Mouse (Mus musculus) hindbrain, embryonic 13.5 days (tissue): ENCODE measurements around the gene Bpifa6. TPM values are rescaled to one million over a fixed set of nuclear protein-coding genes. Genes with fewer than 3 reads are reported as not detected.

ENCODE experiments used
- ATAC-seq: fragments of 200-750 bp; cut with Nextera tagmentation; 2 replicates; pipeline ENCODE4 v1.8.0; 2017; ENCODE audit warnings: moderate TSS enrichment; ENCODE audit not compliant: low FRiP score
- H3K27ac ChIP-seq: fragments of 300-500 bp; sonication (generic); 2 replicates; pipeline ENCODE4 v1.5.1; 2015; ENCODE audit warnings: inconsistent platforms, mild to moderate bottlenecking, moderate library complexity
- H3K27me3 ChIP-seq: fragments of 300-500 bp; sonication (generic); 2 replicates; pipeline ENCODE4 v1.6.1; 2015; ENCODE audit warnings: mild to moderate bottlenecking, inconsistent platforms
- H3K36me3 ChIP-seq: fragments of 300-500 bp; sonication (generic); 2 replicates; pipeline ENCODE4 v1.6.1; 2015; ENCODE audit warnings: mild to moderate bottlenecking, inconsistent platforms
- H3K4me1 ChIP-seq: fragments of 300-500 bp; sonication (generic); replicated peaks from 2 replicates; pipeline ENCODE4 v1.6.1; 2015; ENCODE audit warnings: inconsistent platforms
- H3K4me2 ChIP-seq: fragments of 300-500 bp; sonication (generic); 2 replicates; pipeline ENCODE4 v1.6.1; 2015; ENCODE audit warnings: inconsistent platforms, mild to moderate bottlenecking, moderate library complexity
- H3K4me3 ChIP-seq: fragments of 300-500 bp; sonication (generic); 2 replicates; pipeline ENCODE4 v1.5.1; 2015; ENCODE audit warnings: mild to moderate bottlenecking, inconsistent platforms
- H3K9ac ChIP-seq: fragments of 300-500 bp; sonication (generic); 2 replicates; pipeline ENCODE4 v1.6.1; 2015; ENCODE audit warnings: mild to moderate bottlenecking, inconsistent platforms
- H3K9me3 ChIP-seq: fragments of 300-500 bp; sonication (generic); 2 replicates; pipeline ENCODE4 v1.6.1; 2016; ENCODE audit warnings: inconsistent platforms
- WGBS: fragments of 180-500 bp; shearing (Covaris S2); methylation state at CpG from one replicate; pipeline ENCODE4 v1.1.7; 2015; 5-methylcytosine and 5-hydroxymethylcytosine counted together
- polyA plus RNA-seq: library from polyadenylated mRNA; unstranded; fragments of >200 nt; fragmentation: Nextera tagmentation; extraction: Ambion mirVana; gene quantifications from 2 replicates; pipeline ENCODE4 v1.2.1, GENCODE M21; 2015

Gene Bpifa6
- not detected in 2 replicates for polyA plus RNA-seq

- Histone ChIP-seq H3K27ac (no peak within 1 kb of the TSS), H3K36me3 (no peaks in the 10 kb centered on the region), H3K4me1 (no peaks in the 10 kb centered on the region), H3K9me3 (no peaks in the 10 kb centered on the region), H3K9ac (no peak within 1 kb of the TSS), H3K4me2 (no peak within 1 kb of the TSS), H3K4me3 (no peak within 1 kb of the TSS), H3K27me3 (no peaks in the 10 kb centered on the region)
- 87% methylated on average over 5 of the region's 5 CpGs for WGBS
- no peak for ATAC-seq
Observed at GRCm38 (mm10) chr2:153974582-153974981, at the start of gene Bpifa6. Gene Bpifa6, plus strand, starts transcription at chr2:153974945.

DNA sequence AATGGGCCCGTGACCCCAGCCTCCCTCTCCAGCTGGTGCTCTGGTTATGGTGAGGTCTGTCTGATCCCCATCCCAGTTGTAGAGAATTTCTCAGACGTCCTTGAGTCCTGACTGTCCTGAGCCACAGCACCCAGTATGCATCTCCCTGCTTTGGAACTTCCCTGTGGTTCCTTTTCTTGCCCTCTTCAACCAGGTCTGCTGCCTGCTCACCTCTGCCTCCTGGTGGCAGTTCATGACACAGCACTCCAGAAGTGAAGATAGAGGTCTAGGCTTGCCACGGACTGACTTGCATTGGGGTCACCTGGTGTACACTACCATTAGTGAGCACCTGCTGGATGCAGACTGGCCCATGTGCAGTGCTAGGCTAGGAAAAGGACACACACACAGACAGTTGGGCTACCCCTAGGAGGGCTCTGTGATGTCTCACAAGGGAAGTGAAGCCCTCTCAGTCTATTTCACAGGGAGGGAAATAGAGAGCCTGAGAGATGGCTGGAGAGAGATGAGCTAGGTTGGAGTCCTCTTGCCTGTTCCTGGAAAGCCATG lies 44.8 kb upstream of the Bpifa6 start:
- Histone ChIP-seq H3K27ac (no peak overlapping the region), H3K27me3 (no peaks in the 10 kb centered on the region), H3K9me3 (no peaks in the 10 kb centered on the region), H3K9ac (no peak overlapping the region), H3K4me2 (no peak overlapping the region), H3K4me1 (peaks cover 16% of the 10 kb centered on the region), H3K36me3 (no peaks in the 10 kb centered on the region), H3K4me3 (no peak overlapping the region)
- WGBS: 51% methylated on average over 3 of the region's 3 CpGs
- ATAC-seq: no peak

GRCm38 (mm10) chr2:153931125-153931524 lies 43.6 kb upstream of the Bpifa6 start:
- H3K27me3 ChIP-seq: no peaks in the 10 kb centered on the region
- no peaks in the 10 kb centered on the region for H3K9me3 ChIP-seq
- no peak for ATAC-seq
- H3K27ac ChIP-seq: no peak overlapping the region
- H3K4me2 ChIP-seq: no peak overlapping the region
- peaks cover 16% of the 10 kb centered on the region for H3K4me1 ChIP-seq
- 0 out of 2 replicates have a peak overlapping the region, but pooled peaks have one; percentile 29 for H3K9ac ChIP-seq
- H3K36me3 ChIP-seq: no peaks in the 10 kb centered on the region
- 61% methylated on average over 6 of the region's 6 CpGs for WGBS
- no peak overlapping the region for H3K4me3 ChIP-seq

- no peak overlapping the region for H3K4me2 ChIP-seq
- H3K9me3 ChIP-seq: no peaks in the 10 kb centered on the region
- no peak for ATAC-seq
- no peak overlapping the region for H3K27ac ChIP-seq
- H3K27me3 ChIP-seq: no peaks in the 10 kb centered on the region
- H3K4me3 ChIP-seq: no peak overlapping the region
- 45% methylated on average over 6 of the region's 6 CpGs for WGBS
- no peak overlapping the region for H3K9ac ChIP-seq
- peaks cover 16% of the 10 kb centered on the region for H3K4me1 ChIP-seq
- H3K36me3 ChIP-seq: no peaks in the 10 kb centered on the region
Observed at GRCm38 (mm10) chr2:153933311-153933710, 41.4 kb upstream of the Bpifa6 start.

DNA sequence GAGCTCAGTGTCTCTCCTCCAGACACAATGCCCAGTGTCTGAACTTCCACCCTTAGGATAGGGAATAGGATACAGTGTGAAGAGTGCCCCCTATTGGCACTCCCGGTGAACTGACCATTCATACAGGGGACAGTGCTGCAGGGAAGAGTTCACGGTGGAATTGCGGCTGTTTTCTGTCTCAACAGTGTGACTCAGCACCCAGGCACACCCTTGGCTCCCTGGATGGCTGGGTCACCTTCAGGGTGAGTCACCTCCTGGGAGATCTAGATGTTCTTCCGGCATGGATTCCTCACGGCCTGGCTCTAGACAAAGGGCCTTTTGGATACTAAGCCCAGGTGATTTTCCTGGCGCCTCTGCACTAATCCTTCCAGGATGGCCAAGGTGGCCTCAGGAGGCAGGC lies 39.4 kb upstream of the Bpifa6 start:
- H3K36me3 ChIP-seq: no peaks in the 10 kb centered on the region
- H3K4me3 ChIP-seq: no peak overlapping the region
- H3K9me3 ChIP-seq: no peaks in the 10 kb centered on the region
- no peak for ATAC-seq
- H3K27ac ChIP-seq: no peak overlapping the region
- H3K27me3 ChIP-seq: no peaks in the 10 kb centered on the region
- WGBS: 91% methylated on average over 6 of the region's 6 CpGs
- H3K4me1 ChIP-seq: peaks cover 16% of the 10 kb centered on the region
- H3K9ac ChIP-seq: no peak overlapping the region
- no peak overlapping the region for H3K4me2 ChIP-seq

DNA sequence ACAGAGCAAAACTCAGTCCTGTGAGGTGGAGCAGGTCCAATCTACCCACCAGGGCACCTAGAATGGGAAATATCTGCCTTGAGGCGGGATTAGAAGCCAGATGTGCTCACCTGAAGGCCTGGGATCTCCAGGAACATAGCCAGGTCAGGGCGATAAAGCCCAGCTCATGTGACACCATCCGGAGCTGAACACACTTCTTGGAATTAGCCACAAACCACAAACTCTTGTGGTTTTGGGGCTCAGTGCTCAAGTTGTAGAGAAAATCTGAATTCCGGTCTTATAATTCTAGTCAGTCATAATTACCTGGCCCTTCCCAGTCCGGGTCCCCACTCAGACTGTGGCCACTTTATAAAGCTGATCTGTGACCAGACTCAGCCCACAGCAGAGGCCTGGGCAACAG lies 36.9 kb upstream of the Bpifa6 start, which contains the start of gene Bpifb4:
TSS of gene Bpifb4 (plus strand) at position 370 of the 400 bp plus-strand sequence.
- H3K27me3 ChIP-seq: no peaks in the 10 kb centered on the region
- no peak within 1 kb of the TSS for H3K4me2 ChIP-seq
- H3K9ac ChIP-seq: no peak within 1 kb of the TSS
- H3K27ac ChIP-seq: no peak within 1 kb of the TSS
- H3K4me3 ChIP-seq: no peak within 1 kb of the TSS
- no peaks in the 10 kb centered on the region for H3K36me3 ChIP-seq
- peaks cover 8% of the 10 kb centered on the region; the same call in 1 of the 2 replicates for H3K4me1 ChIP-seq
- ATAC-seq: no peak
- 85% methylated on average over 5 of the region's 5 CpGs for WGBS
- H3K9me3 ChIP-seq: no peaks in the 10 kb centered on the region

DNA sequence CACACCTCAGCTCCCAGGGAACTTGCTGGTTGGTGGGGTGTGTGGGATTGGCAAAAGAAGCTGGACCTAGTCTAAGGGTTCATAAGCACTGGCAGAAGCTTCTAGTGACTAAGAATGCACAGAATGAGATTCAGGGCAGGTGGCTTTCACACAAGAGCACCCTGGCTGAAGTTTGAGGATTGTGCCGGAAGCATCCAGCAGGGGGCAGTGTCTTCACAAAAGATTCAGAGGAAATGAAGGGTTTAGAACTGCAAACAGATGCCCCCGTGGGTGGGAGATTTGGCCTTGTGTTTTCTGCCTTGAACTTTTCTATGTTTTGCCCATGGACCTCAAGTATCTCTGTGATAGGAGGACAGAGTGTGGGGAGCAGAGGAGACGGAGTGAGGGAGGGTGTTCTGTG lies 31.2 kb upstream of the Bpifa6 start:
- no peak for ATAC-seq
- H3K27ac ChIP-seq: no peak overlapping the region
- no peaks in the 10 kb centered on the region for H3K27me3 ChIP-seq
- no peaks in the 10 kb centered on the region for H3K9me3 ChIP-seq
- no peaks in the 10 kb centered on the region for H3K4me1 ChIP-seq
- no peak overlapping the region for H3K4me2 ChIP-seq
- 48% methylated on average over 3 of the region's 3 CpGs for WGBS
- H3K4me3 ChIP-seq: no peak overlapping the region
- no peak overlapping the region for H3K9ac ChIP-seq
- no peaks in the 10 kb centered on the region for H3K36me3 ChIP-seq

DNA sequence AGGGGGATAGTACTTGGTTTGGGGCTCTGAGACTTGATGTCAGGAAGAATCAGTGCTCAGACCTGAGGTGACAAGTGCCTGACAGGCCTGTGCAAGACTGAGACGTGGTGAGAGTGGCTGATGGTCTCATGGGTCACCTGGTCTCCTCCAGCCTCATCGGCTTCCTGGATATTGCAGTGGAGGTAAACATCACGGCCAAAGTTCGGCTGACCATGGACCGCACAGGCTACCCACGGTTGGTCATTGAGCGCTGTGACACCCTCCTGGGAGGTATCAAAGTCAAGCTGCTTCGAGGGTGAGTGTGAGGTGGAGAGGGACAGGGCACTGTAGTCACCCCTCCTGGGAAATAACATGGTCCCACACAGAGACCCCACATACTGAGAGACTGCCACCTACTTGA lies 30.2 kb upstream of the Bpifa6 start:
- H3K27me3 ChIP-seq: no peaks in the 10 kb centered on the region
- no peaks in the 10 kb centered on the region for H3K9me3 ChIP-seq
- H3K4me2 ChIP-seq: no peak overlapping the region
- H3K9ac ChIP-seq: no peak overlapping the region
- H3K4me1 ChIP-seq: no peaks in the 10 kb centered on the region
- ATAC-seq: no peak
- no peak overlapping the region for H3K4me3 ChIP-seq
- 94% methylated on average over 8 of the region's 8 CpGs for WGBS
- no peak overlapping the region for H3K27ac ChIP-seq
- no peaks in the 10 kb centered on the region for H3K36me3 ChIP-seq

DNA sequence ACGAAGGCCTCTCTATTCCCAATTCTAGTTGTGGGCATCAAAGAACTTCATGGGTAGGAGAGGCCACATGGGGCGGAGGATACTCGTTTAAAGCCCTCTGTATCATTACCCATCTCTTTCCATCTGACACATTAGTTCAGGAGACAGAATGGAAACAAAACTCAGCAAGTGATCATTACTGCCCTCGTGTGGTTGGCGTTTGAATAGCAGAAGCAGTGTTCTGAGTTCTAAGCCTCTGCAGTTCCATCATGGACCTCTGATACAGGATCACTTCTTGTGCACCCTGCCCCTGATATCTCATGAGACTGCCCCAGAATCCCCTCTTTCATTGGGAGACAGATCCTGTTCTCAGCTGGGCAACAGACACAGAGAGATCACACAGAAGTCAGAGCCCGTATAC lies 21.8 kb upstream of the Bpifa6 start:
- H3K4me2 ChIP-seq: no peak overlapping the region
- no peak for ATAC-seq
- no peaks in the 10 kb centered on the region for H3K4me1 ChIP-seq
- H3K36me3 ChIP-seq: no peaks in the 10 kb centered on the region
- no peaks in the 10 kb centered on the region for H3K27me3 ChIP-seq
- H3K27ac ChIP-seq: no peak overlapping the region
- no peak overlapping the region for H3K9ac ChIP-seq
- WGBS: 34% methylated on average over 6 of the region's 6 CpGs
- no peaks in the 10 kb centered on the region for H3K9me3 ChIP-seq
- no peak overlapping the region for H3K4me3 ChIP-seq

DNA sequence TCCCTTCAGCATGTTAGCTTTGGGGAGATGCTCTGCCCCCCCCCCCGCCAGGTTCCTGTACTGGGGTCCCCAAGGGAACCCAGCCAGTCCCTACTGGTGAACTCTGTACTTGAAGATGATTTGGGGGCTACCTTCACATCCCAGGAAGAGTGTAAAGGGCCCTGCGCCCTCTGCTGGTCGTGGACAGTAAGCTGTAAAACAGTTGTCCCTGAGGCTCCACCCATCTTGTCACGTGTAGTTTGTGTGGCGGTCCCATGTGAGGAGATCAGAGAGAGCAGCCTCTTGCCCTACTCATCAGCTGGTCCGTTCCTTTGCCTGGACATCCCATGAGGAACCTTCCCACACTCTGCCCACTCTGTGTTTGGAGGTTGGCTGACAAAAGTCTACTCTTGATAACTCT lies 20.9 kb upstream of the Bpifa6 start:
- no peaks in the 10 kb centered on the region for H3K36me3 ChIP-seq
- no peak overlapping the region for H3K27ac ChIP-seq
- no peaks in the 10 kb centered on the region for H3K9me3 ChIP-seq
- H3K9ac ChIP-seq: no peak overlapping the region
- H3K4me3 ChIP-seq: no peak overlapping the region
- WGBS: 11% methylated on average over 6 of the region's 6 CpGs
- no peaks in the 10 kb centered on the region for H3K4me1 ChIP-seq
- ATAC-seq: no peak
- H3K4me2 ChIP-seq: peak overlapping the region; percentile 14
- no peaks in the 10 kb centered on the region for H3K27me3 ChIP-seq

DNA sequence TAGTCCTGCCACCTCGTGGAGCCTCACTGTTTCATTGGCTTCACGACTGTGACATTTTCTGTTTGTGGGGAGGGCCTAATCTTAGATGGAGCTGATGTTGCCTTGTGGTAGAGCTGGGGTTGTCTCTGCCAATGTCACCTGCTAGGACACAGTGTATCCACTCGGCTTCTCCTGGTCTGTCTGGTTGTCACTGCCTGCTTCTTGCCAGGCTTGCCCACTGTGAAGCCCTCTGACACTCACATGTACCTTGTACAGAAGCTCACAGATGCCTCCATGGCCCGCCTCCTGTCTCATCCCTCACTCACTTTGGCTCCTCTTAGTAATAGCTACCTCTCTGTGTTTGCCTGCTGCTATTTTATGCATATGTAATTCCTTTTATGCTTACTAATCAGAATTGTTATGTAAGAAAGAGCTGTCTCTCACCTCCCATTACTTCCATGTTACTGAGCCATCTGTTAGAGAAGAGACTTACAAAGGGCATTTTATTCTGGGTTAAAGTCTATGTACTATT lies 11.9 kb upstream of the Bpifa6 start:
- H3K4me3 ChIP-seq: no peak overlapping the region
- WGBS: 78% methylated on average over 4 of the region's 4 CpGs
- H3K4me1 ChIP-seq: no peaks in the 10 kb centered on the region
- H3K4me2 ChIP-seq: no peak overlapping the region
- H3K36me3 ChIP-seq: no peaks in the 10 kb centered on the region
- H3K9ac ChIP-seq: no peak overlapping the region
- H3K9me3 ChIP-seq: no peaks in the 10 kb centered on the region
- no peak for ATAC-seq
- H3K27ac ChIP-seq: no peak overlapping the region
- H3K27me3 ChIP-seq: no peaks in the 10 kb centered on the region

- H3K4me1 ChIP-seq: no peaks in the 10 kb centered on the region
- ATAC-seq: no peak
- 94% methylated on average over 1 of the region's 1 CpGs for WGBS
- no peak overlapping the region for H3K27ac ChIP-seq
- no peaks in the 10 kb centered on the region for H3K9me3 ChIP-seq
- H3K4me2 ChIP-seq: no peak overlapping the region
- H3K9ac ChIP-seq: no peak overlapping the region
- no peaks in the 10 kb centered on the region for H3K36me3 ChIP-seq
- H3K4me3 ChIP-seq: no peak overlapping the region
- H3K27me3 ChIP-seq: no peaks in the 10 kb centered on the region
Observed at GRCm38 (mm10) chr2:153963334-153963733, 11.4 kb upstream of the Bpifa6 start.

- no peak overlapping the region for H3K27ac ChIP-seq
- H3K9ac ChIP-seq: no peak overlapping the region
- no peak for ATAC-seq
- no peaks in the 10 kb centered on the region for H3K9me3 ChIP-seq
- H3K4me1 ChIP-seq: no peaks in the 10 kb centered on the region
- no peaks in the 10 kb centered on the region for H3K36me3 ChIP-seq
- no peak overlapping the region for H3K4me2 ChIP-seq
- no peaks in the 10 kb centered on the region for H3K27me3 ChIP-seq
- 58% methylated on average over 5 of the region's 5 CpGs for WGBS
- no peak overlapping the region for H3K4me3 ChIP-seq
Observed at GRCm38 (mm10) chr2:153970221-153970620, 4.5 kb upstream of the Bpifa6 start.
